Mouse (Mus musculus) liver, adult 2 months (tissue): ENCODE measurements at regions not wholly inside any gene's neighbourhood (a gene's known extent, or its start where the extent isn't known, plus 50 kb on each side); places are given as distances from the start of the nearest gene placed in this dataset.

Experiments
- CTCF ChIP-seq: fragments of 200-500 bp; IDR thresholded peaks from 2 replicates; pipeline ENCODE4 v1.5.1; 2011; ENCODE audit warnings: low read depth, low read length, control low read depth
- POLR2A ChIP-seq: fragments of 200-500 bp; IDR thresholded peaks from 2 replicates; pipeline ENCODE4 v1.6.1; 2011; ENCODE audit warnings: low read length, control low read depth; ENCODE audit not compliant: insufficient read depth; ENCODE audit errors: extremely low read depth

- TF ChIP-seq POLR2A (no peak), CTCF (no peak)
Measured at GRCm38 (mm10) chr3:101518810-101519209, 85.7 kb downstream of the Atp1a1 start.
